Mouse (Mus musculus): ENCODE measurements around the gene St6gal1. TPM values are rescaled to one million over a fixed set of nuclear protein-coding genes. Genes with fewer than 3 reads are reported as not detected.

Gene St6gal1
- polyA plus RNA-seq, 1 experiment: 4.2 TPM

DNA sequence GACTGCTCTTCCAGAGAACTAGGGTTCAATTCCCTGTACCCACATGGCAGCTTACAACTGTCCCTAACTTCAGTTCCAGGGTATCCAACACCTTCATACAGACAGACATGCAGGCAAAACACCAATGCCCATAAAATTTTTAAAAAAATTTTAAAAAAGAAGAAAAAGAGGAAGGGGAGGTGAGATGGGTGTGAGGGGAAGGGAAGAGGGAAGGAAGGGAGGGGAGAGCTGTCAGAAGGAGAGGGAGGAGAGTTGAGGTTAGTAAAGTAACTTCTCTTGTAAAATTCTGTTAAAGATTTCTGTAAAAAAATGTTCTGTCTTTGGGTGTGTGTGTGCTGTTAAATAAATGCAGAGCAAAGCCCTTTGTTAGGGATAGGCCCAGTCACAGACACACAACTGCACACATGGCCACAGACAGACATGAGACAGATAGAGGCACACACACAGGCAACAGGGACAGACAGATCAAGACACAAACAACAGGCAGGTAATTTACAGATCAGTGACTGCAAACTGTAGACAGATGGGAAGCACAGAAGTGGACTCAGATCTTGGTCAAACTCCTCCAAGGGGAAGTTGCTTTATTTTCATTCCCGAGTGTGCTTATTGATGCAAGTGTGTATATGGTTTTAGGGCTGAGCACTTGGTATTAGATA, 42.5 kb upstream of the St6gal1 start:
- Histone ChIP-seq H3K27me3 (ENCODE audit: control insufficient read depth, insufficient read depth, low read length) (no peaks in the 10 kb centered on the region), H3K4me3 (ENCODE audit: control insufficient read depth, low read depth, low read length) (no peak overlapping the region), H3K4me1 (ENCODE audit: control insufficient read depth, insufficient read depth, low read length) (no peaks in the 10 kb centered on the region), H3K36me3 (ENCODE audit: control insufficient read depth, insufficient read depth, low read length) (no peaks in the 10 kb centered on the region), H3K27ac (ENCODE audit: control insufficient read depth, insufficient read depth, low read depth, low read length) (no peak overlapping the region)
- no peak for TF ChIP-seq POLR2A (IDR thresholded peaks at IDR 0.05; ENCODE audit: control insufficient read depth, low read depth, low read length)
- TF ChIP-seq CTCF (IDR thresholded peaks at IDR 0.05; ENCODE audit: control insufficient read depth, insufficient read depth, insufficient replicate concordance, low read depth, low read length): no peak

GRCm38 (mm10) chr16:23185824-23186223, 38.7 kb upstream of the St6gal1 start:
- no peak for TF ChIP-seq CTCF (IDR thresholded peaks at IDR 0.05; ENCODE audit: control insufficient read depth, insufficient read depth, insufficient replicate concordance, low read depth, low read length)
- no peak for TF ChIP-seq POLR2A (IDR thresholded peaks at IDR 0.05; ENCODE audit: control insufficient read depth, low read depth, low read length)
- Histone ChIP-seq H3K36me3 (ENCODE audit: control insufficient read depth, insufficient read depth, low read length) (no peaks in the 10 kb centered on the region), H3K4me3 (ENCODE audit: control insufficient read depth, low read depth, low read length) (no peak overlapping the region), H3K27ac (ENCODE audit: control insufficient read depth, insufficient read depth, low read depth, low read length) (no peak overlapping the region), H3K27me3 (ENCODE audit: control insufficient read depth, insufficient read depth, low read length) (no peaks in the 10 kb centered on the region), H3K4me1 (ENCODE audit: control insufficient read depth, insufficient read depth, low read length) (no peaks in the 10 kb centered on the region)

DNA sequence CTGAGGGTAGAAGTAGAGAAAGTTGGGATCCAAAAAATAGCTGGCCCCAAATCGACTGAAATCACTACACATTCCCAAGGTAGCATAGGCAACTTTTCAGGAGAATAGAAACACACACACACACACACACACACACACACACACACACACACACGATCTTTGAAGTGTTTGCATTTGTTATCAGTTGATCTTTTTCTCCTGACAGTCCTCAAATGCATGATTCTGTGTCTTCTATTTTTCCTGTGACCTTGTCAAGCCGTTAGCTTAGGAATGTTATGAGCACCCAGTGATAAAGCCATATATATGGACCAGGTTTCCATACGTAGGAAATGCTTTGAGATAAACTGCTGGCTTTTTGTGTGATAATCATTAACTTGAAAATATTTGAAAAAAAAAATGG, 38.1 kb upstream of the St6gal1 start:
- no peaks in the 10 kb centered on the region for H3K27me3 ChIP-seq (ENCODE audit: control insufficient read depth, insufficient read depth, low read length)
- no peak overlapping the region for H3K27ac ChIP-seq (ENCODE audit: control insufficient read depth, insufficient read depth, low read depth, low read length)
- no peaks in the 10 kb centered on the region for H3K4me1 ChIP-seq (ENCODE audit: control insufficient read depth, insufficient read depth, low read length)
- no peak for TF ChIP-seq CTCF (IDR thresholded peaks at IDR 0.05; ENCODE audit: control insufficient read depth, insufficient read depth, insufficient replicate concordance, low read depth, low read length)
- no peak for TF ChIP-seq POLR2A (IDR thresholded peaks at IDR 0.05; ENCODE audit: control insufficient read depth, low read depth, low read length)
- no peaks in the 10 kb centered on the region for H3K36me3 ChIP-seq (ENCODE audit: control insufficient read depth, insufficient read depth, low read length)
- no peak overlapping the region for H3K4me3 ChIP-seq (ENCODE audit: control insufficient read depth, low read depth, low read length)

- no peaks in the 10 kb centered on the region for H3K27me3 ChIP-seq (ENCODE audit: control insufficient read depth, insufficient read depth, low read length)
- H3K27ac ChIP-seq (ENCODE audit: control insufficient read depth, insufficient read depth, low read depth, low read length): no peak overlapping the region
- no peaks in the 10 kb centered on the region for H3K4me1 ChIP-seq (ENCODE audit: control insufficient read depth, insufficient read depth, low read length)
- no peak overlapping the region for H3K4me3 ChIP-seq (ENCODE audit: control insufficient read depth, low read depth, low read length)
- TF ChIP-seq POLR2A (IDR thresholded peaks at IDR 0.05; ENCODE audit: control insufficient read depth, low read depth, low read length): no peak
- no peak for TF ChIP-seq CTCF (IDR thresholded peaks at IDR 0.05; ENCODE audit: control insufficient read depth, insufficient read depth, insufficient replicate concordance, low read depth, low read length)
- H3K36me3 ChIP-seq (ENCODE audit: control insufficient read depth, insufficient read depth, low read length): no peaks in the 10 kb centered on the region
Observed at GRCm38 (mm10) chr16:23187983-23188382, 36.6 kb upstream of the St6gal1 start.

DNA sequence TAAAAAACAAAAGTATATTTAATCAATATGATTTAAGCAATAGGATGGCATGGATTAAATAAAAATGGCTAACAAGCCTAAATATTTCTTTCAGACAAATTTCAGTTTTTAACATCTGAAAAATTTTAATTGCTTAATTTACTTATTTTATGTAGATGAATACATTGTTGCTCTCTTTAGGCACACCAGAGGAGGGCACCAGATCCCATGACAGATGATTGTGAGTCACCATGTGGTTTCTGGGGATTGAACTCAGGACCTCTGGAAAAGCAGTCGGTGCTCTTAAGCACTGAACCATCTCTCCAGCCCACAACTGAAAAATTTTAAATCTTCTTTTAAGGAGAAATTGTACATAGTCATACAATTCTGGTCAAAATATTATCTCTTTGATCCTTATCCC, 34.9 kb upstream of the St6gal1 start:
- H3K27me3 ChIP-seq (ENCODE audit: control insufficient read depth, insufficient read depth, low read length): no peaks in the 10 kb centered on the region
- H3K4me3 ChIP-seq (ENCODE audit: control insufficient read depth, low read depth, low read length): no peak overlapping the region
- H3K36me3 ChIP-seq (ENCODE audit: control insufficient read depth, insufficient read depth, low read length): no peaks in the 10 kb centered on the region
- TF ChIP-seq CTCF (IDR thresholded peaks at IDR 0.05; ENCODE audit: control insufficient read depth, insufficient read depth, insufficient replicate concordance, low read depth, low read length) (no peak), POLR2A (IDR thresholded peaks at IDR 0.05; ENCODE audit: control insufficient read depth, low read depth, low read length) (no peak)
- no peaks in the 10 kb centered on the region for H3K4me1 ChIP-seq (ENCODE audit: control insufficient read depth, insufficient read depth, low read length)
- no peak overlapping the region for H3K27ac ChIP-seq (ENCODE audit: control insufficient read depth, insufficient read depth, low read depth, low read length)

- Histone ChIP-seq H3K4me1 (ENCODE audit: control insufficient read depth, insufficient read depth, low read length) (no peaks in the 10 kb centered on the region), H3K27me3 (ENCODE audit: control insufficient read depth, insufficient read depth, low read length) (no peaks in the 10 kb centered on the region), H3K4me3 (ENCODE audit: control insufficient read depth, low read depth, low read length) (no peak overlapping the region), H3K36me3 (ENCODE audit: control insufficient read depth, insufficient read depth, low read length) (no peaks in the 10 kb centered on the region), H3K27ac (ENCODE audit: control insufficient read depth, insufficient read depth, low read depth, low read length) (no peak overlapping the region)
- no peak for TF ChIP-seq POLR2A (IDR thresholded peaks at IDR 0.05; ENCODE audit: control insufficient read depth, low read depth, low read length)
- TF ChIP-seq CTCF (IDR thresholded peaks at IDR 0.05; ENCODE audit: control insufficient read depth, insufficient read depth, insufficient replicate concordance, low read depth, low read length): no peak
Observed at GRCm38 (mm10) chr16:23191560-23192242, 32.8 kb upstream of the St6gal1 start.

DNA sequence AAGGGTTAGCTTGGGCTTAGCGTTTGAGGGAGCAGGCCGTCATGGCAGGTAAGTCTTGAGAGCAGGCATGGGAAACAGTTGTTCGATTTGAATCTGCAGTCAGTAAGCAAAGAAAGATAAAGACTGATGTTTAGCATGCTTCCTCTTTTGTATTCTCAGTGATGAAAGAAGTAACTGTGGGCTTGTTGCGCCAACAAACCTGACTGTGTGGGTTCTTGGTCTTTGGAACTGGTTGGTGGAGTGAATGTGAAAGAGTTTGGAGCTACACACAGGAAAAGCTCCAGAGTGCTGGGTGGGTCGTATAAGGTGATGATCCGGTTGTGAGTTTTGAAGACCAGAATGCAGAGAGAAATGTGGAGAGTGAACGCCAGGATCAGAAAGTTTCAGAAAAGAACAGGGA, 28.9 kb upstream of the St6gal1 start:
- no peaks in the 10 kb centered on the region for H3K4me1 ChIP-seq (ENCODE audit: control insufficient read depth, insufficient read depth, low read length)
- no peaks in the 10 kb centered on the region for H3K36me3 ChIP-seq (ENCODE audit: control insufficient read depth, insufficient read depth, low read length)
- no peak overlapping the region for H3K4me3 ChIP-seq (ENCODE audit: control insufficient read depth, low read depth, low read length)
- TF ChIP-seq POLR2A (IDR thresholded peaks at IDR 0.05; ENCODE audit: control insufficient read depth, low read depth, low read length) (no peak), CTCF (IDR thresholded peaks at IDR 0.05; ENCODE audit: control insufficient read depth, insufficient read depth, insufficient replicate concordance, low read depth, low read length) (no peak)
- no peak overlapping the region for H3K27ac ChIP-seq (ENCODE audit: control insufficient read depth, insufficient read depth, low read depth, low read length)
- no peaks in the 10 kb centered on the region for H3K27me3 ChIP-seq (ENCODE audit: control insufficient read depth, insufficient read depth, low read length)
